Mouse (Mus musculus) left cerebral cortex, adult 18-20 months (tissue): ENCODE data around the gene Dio1. TPM values are rescaled to one million over a fixed set of nuclear protein-coding genes. Genes with fewer than 3 reads are reported as not detected.

Experiments used
- DNase-seq, 2 experiments: peaks; one replicate each; pipeline ENCODE4 v3.0.0; 2021 to 2022; ENCODE audit warnings: low spot score in 2 of 2, mixed read lengths in 1 of 2
- total RNA-seq, 2 experiments: library from RNA; stranded (reverse); gene quantifications; 2 replicates each; pipeline ENCODE4 v1.2.3; 2021

Dio1 gene
- total RNA-seq, 2 experiments from 2014 or later = not detected

- DNase-seq = no peak
These were observed 58.9 kb downstream of the Dio1 start for GRCm38 (mm10) chr4:107248061-107248460.

- no peak for DNase-seq
These were observed 59.9 kb downstream of the Dio1 start for GRCm38 (mm10) chr4:107247110-107247509.

GRCm38 (mm10) chr4:107246040-107246439 is 60.9 kb downstream of the Dio1 start:
- no peak for DNase-seq

GRCm38 (mm10) chr4:107245368-107245767 is 61.6 kb downstream of the Dio1 start:
- no peak for DNase-seq

GRCm38 (mm10) chr4:107243365-107244333 is 63.3 kb downstream of the Dio1 start:
- DNase-seq = no peak

Other genes with a start within 250 kb of the Dio1 start
- gene Mrpl37, start 240.3 kb downstream of the Dio1 start, total RNA-seq = 10 to 100 TPM; 54.8 to 64.0 TPM
- gene Cyb5rl, start 240.2 kb downstream of the Dio1 start, total RNA-seq = 1 to 10 TPM; 6.3 to 7.6 TPM
- not detected for gene Cdcp2, start 210.3 kb downstream of the Dio1 start, total RNA-seq
- 100 to 1,000 TPM; 233 to 241 TPM for gene Tmem59, start 128.8 kb downstream of the Dio1 start, total RNA-seq
- 10 to 100 TPM; 14.0 to 15.9 TPM for gene Tceanc2, start 128.1 kb downstream of the Dio1 start, total RNA-seq
- gene Ldlrad1, start 98.0 kb downstream of the Dio1 start, total RNA-seq = not detected
- 10 to 100 TPM; 29.7 to 32.0 TPM for gene Lrrc42, start 53.6 kb downstream of the Dio1 start, total RNA-seq
- gene Hspb11, start 53.6 kb downstream of the Dio1 start, total RNA-seq = 10 to 100 TPM; 17.8 to 18.6 TPM
- gene Yipf1, start 7.2 kb upstream of the Dio1 start, total RNA-seq = 10 to 100 TPM; 45.2 to 47.4 TPM
- gene Ndc1, start 60.6 kb upstream of the Dio1 start, total RNA-seq = 10 to 100 TPM in 1 of 2 experiments, 1 to 10 TPM in 1; 9.7 to 11.6 TPM
- under 1 TPM; 0.93 to 0.94 TPM for gene Glis1, start 127.4 kb upstream of the Dio1 start, total RNA-seq